Mouse (Mus musculus): ENCODE measurements around the gene Sys1.

Sys1 gene

DNA sequence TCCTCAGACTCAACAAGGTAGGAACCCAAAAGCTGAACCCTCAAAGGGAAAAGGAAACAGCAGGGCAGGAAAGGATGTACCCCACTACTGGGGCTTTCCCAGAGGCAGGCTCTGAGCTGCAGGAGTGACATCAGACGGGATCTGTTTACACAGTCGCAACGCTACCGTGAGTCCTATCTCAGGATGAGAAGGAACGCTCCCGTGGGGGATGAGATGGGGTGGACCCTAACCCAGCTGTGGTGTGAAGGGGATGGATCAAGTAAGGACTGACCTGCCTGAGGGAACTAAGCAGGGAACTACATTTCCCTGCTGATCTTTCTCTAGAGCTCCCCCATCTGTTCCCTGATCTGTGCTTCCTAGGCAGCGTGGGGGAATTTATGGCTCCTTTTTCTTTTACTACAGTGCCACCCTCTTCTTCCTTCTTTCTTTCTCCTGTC, at the start of gene Sys1:
TSS of gene Sys1 (plus strand) at position 101 of the 437 bp plus-strand sequence.
- DNase-seq: no peak

DNA sequence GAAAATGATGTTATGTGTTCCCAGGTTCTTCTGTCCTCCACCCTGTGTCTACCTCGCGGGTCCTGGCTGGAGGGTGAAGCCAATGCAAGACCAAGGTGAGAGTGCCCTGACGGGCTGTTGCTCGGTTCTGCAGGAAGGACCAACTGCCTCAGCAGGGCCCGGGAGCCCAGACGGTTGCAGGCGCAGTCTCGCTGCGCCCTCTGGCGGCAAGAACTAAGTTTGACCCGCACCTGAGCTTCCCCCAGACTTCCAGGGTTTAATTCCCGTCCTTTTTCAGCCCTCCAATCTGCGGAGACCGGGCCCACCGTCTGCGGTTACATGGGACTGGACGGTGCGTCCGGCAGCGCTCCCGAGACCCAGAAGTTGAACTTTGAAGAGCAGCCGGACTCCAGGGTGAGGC, 49.1 kb upstream of the Sys1 start:
- DNase-seq: peak; percentile 76

GRCm38 (mm10) chr2:164414167-164414566, 42.6 kb upstream of the Sys1 start:
- no peak for DNase-seq

- DNase-seq: no peak
These were observed 42.2 kb upstream of the Sys1 start for GRCm38 (mm10) chr2:164414581-164414980.

GRCm38 (mm10) chr2:164417198-164417597, 39.6 kb upstream of the Sys1 start:
- no peak for DNase-seq

GRCm38 (mm10) chr2:164418308-164418875, 38.4 kb upstream of the Sys1 start:
- DNase-seq: no peak

GRCm38 (mm10) chr2:164419489-164419888, 37.3 kb upstream of the Sys1 start:
- DNase-seq: no peak

DNA sequence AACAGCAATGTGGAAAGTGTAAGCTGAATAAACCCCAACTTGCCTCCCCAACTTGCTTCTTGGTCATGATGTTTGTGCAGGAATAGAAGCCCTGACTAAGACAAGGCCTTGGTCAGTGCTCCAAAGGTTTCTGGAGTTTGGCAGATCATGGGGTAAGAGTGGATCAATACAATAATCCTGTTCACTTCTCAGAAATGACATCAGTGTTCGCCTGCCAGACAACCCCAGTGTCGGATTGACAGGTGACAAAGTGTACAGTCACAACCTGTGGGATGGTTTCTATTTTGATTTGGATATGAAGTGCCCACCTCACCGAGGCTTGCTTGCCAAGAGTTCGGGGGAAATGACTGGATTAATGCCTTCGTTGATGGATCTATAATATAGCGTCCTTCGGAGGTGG, 35.5 kb upstream of the Sys1 start:
- DNase-seq: no peak

DNA sequence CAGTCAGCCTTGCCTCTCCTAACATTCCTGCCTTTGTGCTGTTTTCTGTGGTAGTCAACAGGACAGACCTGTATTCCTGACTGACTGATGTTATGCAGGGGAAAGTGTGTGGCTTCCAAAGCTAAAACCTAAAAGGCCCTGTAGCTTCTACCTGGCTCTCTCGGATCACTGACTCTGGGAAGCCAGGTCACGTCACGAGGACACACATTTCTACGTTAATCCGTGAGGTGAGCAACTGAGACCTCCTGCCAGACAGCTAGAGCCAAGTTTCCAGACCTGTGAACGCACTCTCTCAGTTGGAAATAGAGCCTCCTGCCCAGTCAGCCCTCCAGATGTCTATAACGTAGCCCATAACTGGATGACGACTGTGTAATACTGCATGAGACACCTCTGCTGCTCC, 34.8 kb upstream of the Sys1 start:
- DNase-seq: no peak

GRCm38 (mm10) chr2:164422675-164423393, 33.9 kb upstream of the Sys1 start:
- DNase-seq: no peak

GRCm38 (mm10) chr2:164423464-164423863, 33.3 kb upstream of the Sys1 start:
- DNase-seq: no peak

DNA sequence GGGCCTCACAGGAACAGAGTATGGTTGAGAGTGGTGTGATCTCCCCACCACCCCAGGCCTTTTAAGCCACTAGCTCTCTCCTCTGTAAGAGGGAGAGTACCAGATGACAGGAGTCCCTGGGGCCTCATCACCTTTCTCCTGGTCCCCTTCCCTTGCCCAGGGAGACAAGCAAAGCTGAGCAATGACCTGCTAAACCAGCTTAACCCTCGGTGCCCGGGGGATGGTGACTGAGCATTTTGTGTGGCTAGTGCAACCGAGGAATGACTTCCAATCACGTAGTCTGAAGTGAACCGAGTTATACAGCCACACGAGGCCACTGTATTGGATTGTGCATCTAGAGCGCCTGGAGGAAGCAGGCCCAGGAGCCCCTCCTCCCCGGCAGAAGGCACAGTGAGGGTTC, 32.4 kb upstream of the Sys1 start:
- no peak for DNase-seq

DNA sequence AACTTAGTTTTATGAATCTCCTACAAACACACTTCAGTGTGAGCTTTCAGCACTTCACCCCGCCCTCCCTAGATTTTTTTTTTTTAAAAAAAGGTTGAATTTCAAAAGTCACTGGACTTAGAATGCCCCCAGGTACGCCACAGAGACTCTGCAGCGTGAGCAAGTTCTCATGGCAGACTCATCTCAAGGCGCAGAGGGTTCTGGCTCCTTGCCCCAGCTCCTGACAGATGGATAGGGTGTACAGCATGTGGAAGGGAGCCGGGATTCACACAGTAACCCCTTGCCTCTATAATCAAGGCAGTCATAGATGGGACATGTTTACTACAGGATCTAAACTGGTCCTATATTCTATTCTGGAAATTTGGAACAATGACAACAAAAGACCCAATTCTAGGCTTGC, 31.4 kb upstream of the Sys1 start:
- DNase-seq: no peak

DNA sequence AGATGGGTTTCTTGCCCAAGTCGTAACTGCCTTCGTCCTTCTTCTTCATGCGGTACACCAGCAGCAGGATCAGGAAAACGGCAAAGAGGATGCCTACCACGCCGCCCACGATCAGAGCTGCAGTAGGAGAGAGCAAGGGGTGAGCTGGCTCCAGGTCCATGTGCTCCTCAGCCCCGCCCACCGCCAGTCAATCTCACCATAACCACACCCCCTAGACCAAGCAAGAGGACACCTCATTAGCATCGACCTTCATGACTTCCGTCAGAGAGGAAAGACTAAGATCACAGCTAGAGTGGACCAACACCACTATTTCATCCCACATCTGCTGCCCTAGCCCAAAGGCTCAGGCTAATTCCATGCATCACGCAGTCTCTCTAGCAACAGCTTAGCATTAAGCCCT, 30.6 kb upstream of the Sys1 start:
- no peak for DNase-seq

DNA sequence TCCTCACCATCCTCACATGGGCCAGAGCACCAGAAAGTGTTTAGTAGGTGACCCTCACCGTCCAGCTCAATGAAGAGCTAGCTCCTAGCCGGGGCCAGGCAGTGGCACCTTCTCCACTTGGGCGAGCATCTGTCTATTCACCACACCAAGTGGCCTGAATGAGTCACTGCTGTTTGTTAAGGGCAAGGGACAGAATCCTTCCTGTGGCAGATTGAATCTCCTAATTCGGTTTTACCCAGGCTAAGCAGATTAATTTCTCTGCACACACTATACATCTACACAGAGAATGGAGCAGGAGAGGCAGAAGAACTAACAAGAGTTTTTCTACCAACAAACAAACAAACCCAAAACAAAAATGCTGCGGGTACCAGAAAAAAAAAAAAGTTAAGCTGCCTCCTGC, 29.8 kb upstream of the Sys1 start:
- no peak for DNase-seq

DNA sequence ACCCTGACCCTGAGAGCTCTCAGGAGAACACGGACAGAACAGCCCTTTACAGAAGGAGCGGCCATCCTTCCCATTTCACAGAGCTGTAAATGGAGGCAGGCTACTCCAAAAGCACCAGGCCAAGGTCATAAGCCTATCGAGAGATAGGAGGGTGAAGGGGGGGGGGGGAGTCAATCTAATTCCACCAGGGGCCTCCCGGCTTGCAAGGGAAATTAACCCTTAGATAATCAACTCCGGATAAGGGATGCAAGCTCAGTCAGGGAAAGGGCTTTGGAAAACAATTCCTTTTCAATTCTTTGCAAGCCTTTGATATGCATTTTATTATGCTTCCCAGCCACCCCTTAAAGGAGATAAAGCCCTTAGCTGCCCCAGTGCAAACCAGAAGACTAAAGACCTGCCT, 28.3 kb upstream of the Sys1 start:
- DNase-seq: no peak

DNA sequence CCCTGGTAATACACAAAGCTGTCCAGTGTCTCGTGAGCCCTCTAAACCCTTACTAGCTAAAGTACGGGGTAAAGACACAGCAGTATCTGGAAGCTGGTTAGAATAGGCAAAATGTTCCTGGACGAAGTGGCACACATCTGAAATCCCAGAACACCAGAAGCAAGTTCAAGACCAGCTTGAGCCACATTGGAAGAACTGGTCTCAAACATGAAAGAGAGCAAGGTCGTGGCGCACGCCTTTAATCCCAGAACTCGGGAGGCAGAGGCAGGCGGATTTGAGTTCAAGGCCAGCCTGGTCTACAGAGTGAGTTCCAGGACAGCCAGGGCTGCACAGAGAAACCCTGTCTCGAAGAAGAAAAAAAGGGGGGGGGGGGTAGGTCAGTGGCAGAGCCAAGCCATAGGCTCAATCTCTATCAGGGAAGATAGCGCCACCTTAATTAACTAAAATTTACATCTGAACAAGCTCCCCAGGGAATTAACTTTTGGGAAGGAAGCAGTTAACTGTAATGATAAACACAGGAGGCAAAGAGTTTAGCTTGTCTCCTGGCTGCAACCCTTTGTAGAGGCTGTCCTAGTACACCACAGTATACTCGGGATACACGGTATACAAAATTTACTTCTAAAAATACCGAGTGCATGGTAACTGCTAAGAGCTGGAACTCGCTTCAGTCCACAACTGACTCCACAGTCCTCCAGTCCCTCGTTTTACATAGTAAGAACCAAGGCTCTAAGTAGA, 26.7 kb upstream of the Sys1 start:
- no peak for DNase-seq

GRCm38 (mm10) chr2:164430697-164431096, 26.1 kb upstream of the Sys1 start:
- no peak for DNase-seq

- DNase-seq: no peak
These were observed 24.9 kb upstream of the Sys1 start for GRCm38 (mm10) chr2:164431676-164432465.

DNA sequence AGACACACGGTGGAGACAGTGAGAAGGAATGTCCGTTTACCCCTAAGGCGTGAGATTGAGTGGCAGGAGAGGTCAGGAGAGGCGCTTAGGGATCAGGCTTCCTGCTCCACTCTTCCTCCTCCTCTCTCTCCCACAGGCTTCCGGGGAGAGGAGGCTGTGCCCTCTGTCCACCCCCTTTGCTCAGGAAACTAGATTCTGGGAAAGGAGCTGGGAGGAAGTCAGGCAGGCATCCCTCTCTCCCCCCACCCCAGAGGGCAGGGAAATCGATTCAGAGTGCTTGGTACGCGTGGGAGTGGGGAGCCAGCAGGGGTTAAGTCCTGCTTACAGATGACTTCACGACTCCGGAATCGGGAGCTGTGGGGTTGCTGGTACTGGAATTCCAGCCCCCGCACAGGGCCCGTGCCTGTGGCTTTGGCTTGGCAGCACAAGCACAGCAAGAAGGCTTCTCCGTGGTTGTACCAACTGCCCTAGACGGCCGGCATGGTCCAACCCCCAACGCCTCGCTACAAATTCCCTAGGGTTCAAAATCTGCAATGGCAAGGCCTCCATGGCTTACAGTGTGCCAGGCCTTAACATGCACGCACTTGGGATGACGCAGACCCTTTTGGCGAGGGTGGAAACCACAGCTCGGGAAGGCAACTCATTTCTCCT, 24.1 kb upstream of the Sys1 start:
- DNase-seq: no peak

DNA sequence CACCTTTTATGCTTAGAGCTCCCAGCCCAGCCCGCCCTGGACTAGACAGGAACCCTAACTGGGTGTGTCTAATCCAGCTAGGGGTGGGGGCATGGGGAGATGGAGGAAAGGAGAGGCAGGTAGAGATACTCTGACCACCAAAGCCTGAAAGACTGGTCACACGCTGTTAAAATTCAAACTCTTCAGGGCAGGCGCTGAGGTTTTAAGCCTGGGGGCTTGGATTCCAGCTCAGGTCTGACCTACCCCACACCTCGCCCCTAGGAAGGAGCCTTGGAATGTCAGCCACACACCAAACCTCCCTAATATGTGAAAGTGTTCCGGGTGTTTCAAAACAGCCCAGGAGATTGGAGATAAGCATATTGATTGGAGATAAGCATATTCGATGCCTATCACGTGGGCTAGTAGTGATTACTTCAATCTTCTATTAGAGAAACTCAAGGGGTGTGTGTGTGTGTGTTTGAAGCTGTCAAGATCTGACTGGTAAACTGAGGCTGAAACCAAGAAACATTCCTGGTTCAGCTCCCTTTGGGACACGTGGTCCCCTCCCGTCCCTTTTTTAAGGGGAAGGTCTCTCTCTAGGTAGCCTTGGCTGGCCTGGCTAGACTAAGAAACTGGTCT, 23.4 kb upstream of the Sys1 start:
- DNase-seq: no peak

DNA sequence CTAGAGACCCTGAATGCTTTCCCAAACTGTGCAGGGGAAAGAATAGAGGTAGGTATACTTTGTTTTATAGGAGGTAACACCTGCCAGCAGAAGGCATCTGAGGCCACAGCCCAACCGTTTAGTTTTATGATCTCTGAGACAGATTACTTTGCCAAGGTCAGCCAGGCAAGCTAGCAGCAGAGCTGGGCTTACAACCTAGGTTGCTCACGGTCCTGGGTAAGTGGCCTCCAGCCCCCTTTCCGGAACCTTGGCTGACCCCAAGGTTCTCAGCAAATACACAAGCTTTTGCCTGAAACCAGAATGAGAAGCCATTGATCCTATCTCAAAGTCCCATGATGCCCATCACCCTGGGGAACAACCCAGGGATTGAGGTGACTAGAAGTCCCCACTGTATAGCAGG, 22.1 kb upstream of the Sys1 start:
- no peak for DNase-seq

Data from right cerebral cortex, postnatal 14 days (tissue).